Mouse (Mus musculus): ENCODE data around the gene Coa4. TPM values are rescaled to one million over a fixed set of nuclear protein-coding genes. Genes with fewer than 3 reads are reported as not detected.

The Coa4 gene
- polyA plus RNA-seq, 1 experiment from 2014 or later, result 24.4 TPM

DNA sequence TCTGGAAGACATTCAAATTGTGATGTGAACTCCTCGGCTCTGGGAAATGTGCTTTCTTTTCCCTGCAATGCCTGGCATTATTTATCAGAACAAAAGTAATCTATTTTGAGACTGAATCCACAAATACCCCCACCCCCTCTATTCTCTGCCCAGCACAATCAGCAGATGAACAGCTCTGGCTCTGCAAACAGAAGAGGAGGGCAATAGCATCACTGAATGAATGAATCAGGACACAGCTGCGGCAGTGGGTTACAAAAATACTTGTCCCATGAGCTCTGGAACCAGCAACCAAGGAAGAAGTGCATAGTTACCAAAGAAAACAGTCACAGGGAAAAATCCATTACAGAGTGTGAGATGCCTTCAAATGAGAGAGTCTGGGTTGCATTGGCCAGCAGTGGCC is 41.9 kb downstream of the Coa4 start:
- Histone ChIP-seq H3K4me1 (ENCODE audit: control insufficient read depth, insufficient read depth, low read length) (peaks cover 3% of the 10 kb centered on the region; the same call in 1 of the 2 replicates), H3K4me3 (ENCODE audit: low read depth, low read length) (no peak overlapping the region), H3K4me2 (no peak overlapping the region), H3K36me3 (ENCODE audit: control insufficient read depth, insufficient read depth, low read length) (no peaks in the 10 kb centered on the region), H3K27ac (ENCODE audit: low read depth, low read length) (no peak overlapping the region), H3K27me3 (ENCODE audit: control insufficient read depth, insufficient read depth, low read length) (no peaks in the 10 kb centered on the region), H3K9ac (ENCODE audit: low read depth, low read length) (no peak overlapping the region), H3K9me3 (replicated peaks; ENCODE audit: control insufficient read depth, low read length) (no peaks in the 10 kb centered on the region)
- no peak for ATAC-seq (replicated peaks; ENCODE audit: insufficient number of reproducible peaks, low FRiP score, low TSS enrichment)
- 76% methylated on average over 2 of the region's 2 CpGs for WGBS (ENCODE audit: insufficient replicate concordance)

DNA sequence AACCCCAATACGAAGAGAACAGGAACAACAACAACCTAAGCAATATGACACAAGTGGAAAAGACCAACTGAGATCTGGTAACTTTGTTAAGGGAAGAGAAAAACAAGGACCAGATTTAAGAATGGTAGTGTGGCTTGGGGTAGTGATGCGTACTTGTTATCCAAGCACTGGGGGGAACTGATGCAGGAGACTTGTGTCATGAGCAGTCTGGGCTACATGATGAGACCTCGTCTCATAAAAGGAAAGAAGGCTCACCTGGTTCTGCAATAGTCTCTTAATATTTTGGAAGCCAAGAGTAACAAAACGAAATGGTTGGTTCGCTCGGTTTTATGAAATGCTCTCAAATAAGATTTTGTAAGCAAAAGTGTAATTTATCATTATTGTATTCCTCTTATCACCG is 45.4 kb downstream of the Coa4 start:
- peaks cover 3% of the 10 kb centered on the region; the same call in 1 of the 2 replicates for H3K4me1 ChIP-seq (ENCODE audit: control insufficient read depth, insufficient read depth, low read length)
- H3K4me2 ChIP-seq, result peak overlapping the region; percentile 72
- H3K4me3 ChIP-seq (ENCODE audit: low read depth, low read length), result peak overlapping the region; percentile 55
- H3K9ac ChIP-seq (ENCODE audit: low read depth, low read length), result peak overlapping the region; percentile 95; the same call in 1 of the 2 replicates
- 42% methylated on average over 7 of the region's 7 CpGs for WGBS (ENCODE audit: insufficient replicate concordance)
- H3K27me3 ChIP-seq (ENCODE audit: control insufficient read depth, insufficient read depth, low read length), result no peaks in the 10 kb centered on the region
- no peaks in the 10 kb centered on the region for H3K9me3 ChIP-seq (replicated peaks; ENCODE audit: control insufficient read depth, low read length)
- H3K36me3 ChIP-seq (ENCODE audit: control insufficient read depth, insufficient read depth, low read length), result no peaks in the 10 kb centered on the region
- no peak for ATAC-seq (replicated peaks; ENCODE audit: insufficient number of reproducible peaks, low FRiP score, low TSS enrichment)
- no peak overlapping the region for H3K27ac ChIP-seq (ENCODE audit: low read depth, low read length)

DNA sequence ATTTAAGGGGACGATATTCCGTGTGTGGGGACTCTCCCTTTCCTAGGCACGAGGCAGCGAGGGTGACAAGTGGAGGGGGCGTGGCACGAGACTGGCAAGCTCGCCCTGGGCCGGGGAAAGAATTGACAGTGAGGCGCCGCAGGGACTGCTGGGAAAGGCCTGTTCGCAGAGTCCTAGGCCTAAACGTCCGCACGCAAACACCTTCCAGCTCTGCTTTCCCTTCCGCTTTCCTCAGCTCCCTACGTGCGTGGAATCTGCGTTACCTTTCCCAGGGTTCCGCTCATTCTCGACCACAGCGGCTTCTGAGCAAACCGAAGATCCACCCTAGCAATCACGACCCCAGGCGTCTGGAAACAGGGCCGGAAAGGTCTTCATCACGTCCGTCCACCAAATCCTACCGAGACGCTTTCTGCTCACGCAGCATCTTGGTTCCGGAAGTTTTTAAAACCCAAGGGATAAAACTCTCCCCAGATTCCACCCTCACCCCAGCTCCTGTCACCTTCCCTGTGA is 45.9 kb downstream of the Coa4 start:
- H3K4me2 ChIP-seq, result peak overlapping the region; percentile 72
- under 1% methylated on average over 31 of the region's 31 CpGs for WGBS (ENCODE audit: insufficient replicate concordance)
- no peaks in the 10 kb centered on the region for H3K36me3 ChIP-seq (ENCODE audit: control insufficient read depth, insufficient read depth, low read length)
- peak overlapping the region; percentile 95 for H3K9ac ChIP-seq (ENCODE audit: low read depth, low read length)
- no peaks in the 10 kb centered on the region for H3K27me3 ChIP-seq (ENCODE audit: control insufficient read depth, insufficient read depth, low read length)
- H3K4me3 ChIP-seq (ENCODE audit: low read depth, low read length), result peak overlapping the region; percentile 55
- ATAC-seq (replicated peaks; ENCODE audit: insufficient number of reproducible peaks, low FRiP score, low TSS enrichment), result peak; percentile 85
- no peaks in the 10 kb centered on the region for H3K9me3 ChIP-seq (replicated peaks; ENCODE audit: control insufficient read depth, low read length)
- peaks cover 3% of the 10 kb centered on the region; the same call in 1 of the 2 replicates for H3K4me1 ChIP-seq (ENCODE audit: control insufficient read depth, insufficient read depth, low read length)
- H3K27ac ChIP-seq (ENCODE audit: low read depth, low read length), result peak overlapping the region; percentile 88

DNA sequence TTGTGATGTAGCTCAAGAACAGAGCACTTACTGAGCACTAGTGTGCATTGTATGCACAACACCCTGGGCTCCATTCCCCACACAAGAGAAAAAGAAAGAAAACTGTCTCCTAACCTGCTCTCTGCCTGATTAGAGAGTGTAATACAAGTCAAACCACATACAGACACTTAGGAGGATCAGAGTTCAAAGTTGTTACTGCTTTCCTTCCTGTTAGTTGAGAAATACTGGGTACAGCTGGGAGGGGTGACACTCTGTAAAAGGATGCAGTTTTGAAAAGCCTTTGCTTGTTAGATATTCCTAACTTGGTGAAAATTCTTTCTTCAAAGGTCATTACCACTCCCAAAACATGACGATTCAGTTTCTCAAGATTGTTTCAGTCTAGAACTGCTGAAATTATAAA is 52.9 kb downstream of the Coa4 start:
- no peaks in the 10 kb centered on the region for H3K36me3 ChIP-seq (ENCODE audit: control insufficient read depth, insufficient read depth, low read length)
- H3K9ac ChIP-seq (ENCODE audit: low read depth, low read length), result no peak overlapping the region
- H3K27ac ChIP-seq (ENCODE audit: low read depth, low read length), result no peak overlapping the region
- no peaks in the 10 kb centered on the region for H3K27me3 ChIP-seq (ENCODE audit: control insufficient read depth, insufficient read depth, low read length)
- no peaks in the 10 kb centered on the region for H3K4me1 ChIP-seq (ENCODE audit: control insufficient read depth, insufficient read depth, low read length)
- WGBS (ENCODE audit: insufficient replicate concordance), result 65% methylated on average over 1 of the region's 1 CpGs
- H3K4me2 ChIP-seq, result no peak overlapping the region
- ATAC-seq (replicated peaks; ENCODE audit: insufficient number of reproducible peaks, low FRiP score, low TSS enrichment), result no peak
- H3K4me3 ChIP-seq (ENCODE audit: low read depth, low read length), result no peak overlapping the region
- no peaks in the 10 kb centered on the region for H3K9me3 ChIP-seq (replicated peaks; ENCODE audit: control insufficient read depth, low read length)

Other genes starting within 250 kb of the Coa4 start
- gene C2cd3, start 164.8 kb upstream of the Coa4 start, polyA plus RNA-seq (2014; fragmentation: Nextera tagmentation; extraction: Ambion mirVana), result 20.4 and 22.7 TPM in 2 replicates
- 56.4 and 62.2 TPM in 2 replicates for gene Ppme1, start 164.8 kb upstream of the Coa4 start, polyA plus RNA-seq (2014; fragmentation: Nextera tagmentation; extraction: Ambion mirVana)
- not detected in 2 replicates for gene Ucp3, start 64.1 kb upstream of the Coa4 start, polyA plus RNA-seq (2014; fragmentation: Nextera tagmentation; extraction: Ambion mirVana)
- 216 and 245 TPM in 2 replicates for gene Ucp2, start 43.7 kb upstream of the Coa4 start, polyA plus RNA-seq (2014; fragmentation: Nextera tagmentation; extraction: Ambion mirVana)
- 0.19 and 0.21 TPM in 2 replicates for gene Dnajb13, start 22.1 kb upstream of the Coa4 start, polyA plus RNA-seq (2014; fragmentation: Nextera tagmentation; extraction: Ambion mirVana)
- 115 and 128 TPM in 2 replicates for gene Rab6a, start 70.3 kb downstream of the Coa4 start, polyA plus RNA-seq (2014; fragmentation: Nextera tagmentation; extraction: Ambion mirVana)
- 76.9 and 77.3 TPM in 2 replicates for gene Mrpl48, start 71.2 kb downstream of the Coa4 start, polyA plus RNA-seq (2014; fragmentation: Nextera tagmentation; extraction: Ambion mirVana)
- 0.89 and 1.6 TPM in 2 replicates for gene Plekhb1, start 125.3 kb downstream of the Coa4 start, polyA plus RNA-seq (2014; fragmentation: Nextera tagmentation; extraction: Ambion mirVana)
- gene Fam168a, start 169.6 kb downstream of the Coa4 start, polyA plus RNA-seq (2014; fragmentation: Nextera tagmentation; extraction: Ambion mirVana), result 28.1 and 34.9 TPM in 2 replicates